Mouse (Mus musculus): ENCODE measurements around the gene Tmem135.

Gene Tmem135

DNA sequence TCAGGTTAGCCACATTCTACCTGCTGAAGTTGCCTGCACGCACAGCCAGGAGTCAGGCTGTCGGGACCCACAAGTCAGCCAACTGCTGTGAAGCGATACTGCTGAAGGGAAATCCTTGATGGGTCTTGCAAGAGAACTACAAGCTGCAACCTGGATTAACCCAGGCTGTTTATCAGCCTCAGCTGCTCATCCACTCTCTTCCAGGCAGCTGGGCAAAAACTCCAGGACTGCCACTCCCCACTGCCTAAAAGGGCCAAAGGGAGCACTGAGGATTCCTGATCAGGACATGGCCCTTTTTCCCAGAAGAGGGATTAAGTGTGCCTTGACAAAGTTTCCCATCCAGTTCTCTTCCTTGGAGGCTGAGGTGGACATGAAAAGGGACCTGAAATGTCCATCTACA lies 15.0 kb downstream of the Tmem135 start:
- no peak for DNase-seq (ENCODE audit: low read depth, low spot score)

DNA sequence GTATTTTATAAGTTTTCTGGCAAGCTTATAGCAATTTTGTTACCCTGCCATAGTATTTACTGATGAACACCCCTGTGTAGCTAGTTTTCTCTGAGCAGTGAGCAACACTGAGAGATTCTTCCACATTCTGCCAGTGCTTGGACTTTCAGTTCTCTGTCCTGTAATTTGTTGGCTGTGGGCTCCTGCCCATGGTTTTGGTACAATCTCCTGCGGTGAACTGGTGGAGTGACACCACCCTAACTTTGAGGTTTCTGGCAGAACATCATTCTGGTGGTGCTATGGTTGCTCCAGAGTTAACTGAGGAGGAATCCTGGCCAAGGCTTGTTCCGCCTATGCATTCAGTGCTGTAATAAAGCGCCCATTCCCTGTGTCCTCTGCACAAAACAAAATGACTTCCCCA lies 21.1 kb downstream of the Tmem135 start:
- DNase-seq (ENCODE audit: low read depth, low spot score), result no peak

DNA sequence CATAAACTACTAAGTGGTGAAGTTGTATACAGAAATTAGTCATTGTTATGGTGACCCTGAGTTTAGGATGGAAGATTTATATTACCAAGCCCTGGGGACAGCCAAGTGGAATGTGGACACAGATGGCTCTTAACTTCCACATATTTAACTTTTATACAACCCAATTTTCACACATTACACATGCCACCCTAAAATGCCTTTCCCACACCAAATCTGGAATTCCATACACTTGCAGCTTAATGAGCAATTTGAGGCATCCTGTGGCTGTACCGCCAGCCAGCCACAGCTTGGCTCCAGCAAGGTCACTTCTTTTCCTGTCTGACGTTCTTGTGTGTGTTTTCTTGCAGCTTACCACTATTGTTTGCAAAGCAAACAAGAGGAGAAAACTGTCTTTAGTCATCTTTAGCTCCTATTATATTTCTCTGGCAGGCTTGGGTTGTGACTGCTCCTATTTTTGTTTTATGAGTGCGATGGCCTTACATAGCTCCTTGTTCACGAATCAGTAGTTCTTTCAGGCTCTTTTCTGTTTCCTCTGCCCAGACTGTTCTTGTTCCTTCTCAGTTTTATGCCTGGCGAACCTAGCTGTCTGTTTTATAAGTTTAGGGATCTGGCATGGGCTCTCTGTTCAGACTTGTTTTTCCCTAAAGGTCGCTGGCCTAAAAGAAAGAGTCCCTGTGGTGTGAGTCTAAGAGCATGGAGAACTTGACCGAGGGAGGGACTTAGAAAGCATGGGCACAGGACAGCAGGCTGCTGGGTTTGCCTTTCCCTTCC lies 22.9 kb downstream of the Tmem135 start:
- no peak for DNase-seq (ENCODE audit: low read depth, low spot score)

DNA sequence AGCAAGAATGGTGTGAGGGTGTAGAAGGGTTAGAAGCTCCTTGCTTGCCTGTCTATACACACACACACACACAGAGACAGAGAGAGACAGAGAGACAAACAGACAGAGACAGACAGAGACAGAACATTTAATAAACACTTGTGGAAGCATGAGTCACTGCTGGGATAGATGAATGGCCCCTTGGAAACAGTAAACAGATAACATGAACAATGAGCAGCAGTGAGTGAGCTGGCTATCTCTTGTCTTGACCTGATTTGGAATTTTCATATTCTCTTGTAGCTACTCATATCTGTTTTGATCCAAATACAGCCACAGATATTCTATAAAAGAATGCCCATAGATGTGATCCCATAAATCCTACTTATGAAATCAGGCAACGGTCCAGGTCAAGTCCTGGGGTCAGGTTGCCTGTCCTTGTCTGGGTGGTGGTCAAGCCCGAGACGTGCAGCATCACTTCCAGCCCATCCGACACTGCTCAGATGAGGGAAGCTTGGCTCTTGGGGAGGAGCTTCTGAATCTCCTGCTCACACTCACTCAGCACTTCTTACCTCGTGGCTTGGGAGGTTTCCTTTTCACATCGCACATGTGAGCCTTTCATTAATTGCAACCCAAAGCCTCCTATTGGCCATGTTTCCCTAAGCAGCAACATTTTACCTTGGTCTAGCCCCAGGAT lies 32.3 kb downstream of the Tmem135 start:
- no peak for DNase-seq (ENCODE audit: low read depth, low spot score)

DNA sequence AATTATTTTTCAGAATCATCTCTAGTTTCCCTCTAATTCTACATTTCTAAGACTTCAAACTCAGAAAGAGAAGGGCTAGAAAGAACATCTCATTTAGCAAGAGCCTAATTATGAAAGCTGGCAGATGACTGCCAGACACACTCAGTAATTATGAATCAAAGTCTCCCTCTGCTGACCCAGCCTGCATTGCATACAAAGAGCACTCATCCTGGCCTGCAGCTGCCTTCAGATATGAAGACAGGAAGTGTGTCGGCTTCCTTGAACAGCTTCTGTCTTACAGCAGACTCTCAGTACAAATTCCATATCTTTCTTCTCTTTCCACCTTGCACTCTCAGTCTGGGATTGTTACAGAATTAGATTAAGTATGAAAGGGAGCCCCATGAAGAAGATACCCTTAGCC lies 33.1 kb downstream of the Tmem135 start:
- peak; percentile 57 for DNase-seq (ENCODE audit: low read depth, low spot score)

DNA sequence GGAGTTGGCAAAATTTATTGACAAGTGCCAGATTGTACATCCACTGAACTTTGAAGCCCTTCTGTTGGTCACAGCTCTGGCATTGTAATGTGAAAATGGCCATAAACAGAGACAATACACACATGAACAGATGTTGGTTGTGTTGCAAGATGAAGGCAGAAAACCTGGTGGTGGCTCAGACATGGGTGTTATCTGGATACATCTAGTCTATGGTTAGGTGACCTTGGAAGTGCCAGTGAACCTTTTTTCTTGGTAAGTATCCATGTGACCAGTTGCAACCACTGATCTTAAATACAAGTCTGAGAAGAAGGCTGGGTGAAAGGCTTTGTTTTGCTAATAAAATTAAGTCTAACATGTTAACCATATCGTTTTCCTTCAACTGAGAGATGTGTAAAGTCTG lies 33.9 kb downstream of the Tmem135 start:
- DNase-seq (ENCODE audit: low read depth, low spot score), result no peak

DNA sequence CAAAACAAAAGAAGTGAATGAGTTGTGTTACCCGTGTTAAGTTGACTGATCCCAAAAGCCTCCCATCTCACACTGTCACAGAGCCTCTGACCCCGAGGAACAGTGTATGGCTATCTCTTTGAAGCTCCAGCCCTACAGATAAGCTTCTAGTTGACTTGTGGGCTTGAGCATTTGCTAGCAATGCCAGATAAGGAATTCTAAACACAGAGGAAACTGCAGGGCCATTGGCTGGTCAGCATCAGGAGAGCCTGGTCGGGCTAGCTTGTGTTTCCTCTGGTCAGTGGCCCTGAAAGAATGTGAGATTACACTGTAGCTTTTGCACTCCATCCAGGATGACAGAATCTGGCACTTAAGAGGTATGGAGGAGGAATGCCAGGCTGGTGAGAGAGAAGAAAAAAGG lies 36.4 kb downstream of the Tmem135 start:
- DNase-seq (ENCODE audit: low read depth, low spot score), result no peak

DNA sequence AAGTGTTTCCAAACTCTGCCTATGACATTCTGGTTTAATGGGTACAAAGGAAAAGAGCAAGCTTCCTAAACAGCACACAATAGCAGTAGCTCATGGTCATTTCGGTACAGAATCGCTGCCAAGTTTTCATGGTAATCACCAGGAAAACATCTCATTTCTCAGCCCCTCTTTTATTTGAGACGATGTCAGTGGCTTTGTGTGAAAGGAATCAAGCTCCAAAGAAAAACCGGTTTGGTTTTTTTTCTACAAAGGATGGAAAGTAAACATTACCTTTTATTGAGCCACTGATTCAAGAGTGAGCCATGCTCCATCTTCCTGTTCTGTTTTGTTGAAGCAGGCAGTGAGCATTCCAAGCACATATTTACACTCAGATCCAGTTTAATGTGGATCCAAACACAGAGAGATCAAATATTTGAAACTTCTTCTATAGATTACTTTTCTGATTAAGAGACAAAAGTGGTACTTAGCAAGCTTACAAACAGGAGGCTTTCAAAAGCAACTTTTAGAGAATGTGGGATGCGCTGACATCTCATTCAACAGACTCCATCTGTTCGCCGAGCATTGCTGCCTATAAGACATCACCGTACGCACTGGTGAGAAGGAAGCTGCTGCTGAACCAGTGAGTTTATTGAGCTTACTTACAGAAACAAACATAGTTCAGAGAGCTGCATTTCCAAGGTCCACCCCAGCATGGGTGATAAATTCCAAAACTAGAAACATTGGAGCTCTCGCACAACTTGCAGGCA lies 38.7 kb downstream of the Tmem135 start:
- no peak for DNase-seq (ENCODE audit: low read depth, low spot score)

DNA sequence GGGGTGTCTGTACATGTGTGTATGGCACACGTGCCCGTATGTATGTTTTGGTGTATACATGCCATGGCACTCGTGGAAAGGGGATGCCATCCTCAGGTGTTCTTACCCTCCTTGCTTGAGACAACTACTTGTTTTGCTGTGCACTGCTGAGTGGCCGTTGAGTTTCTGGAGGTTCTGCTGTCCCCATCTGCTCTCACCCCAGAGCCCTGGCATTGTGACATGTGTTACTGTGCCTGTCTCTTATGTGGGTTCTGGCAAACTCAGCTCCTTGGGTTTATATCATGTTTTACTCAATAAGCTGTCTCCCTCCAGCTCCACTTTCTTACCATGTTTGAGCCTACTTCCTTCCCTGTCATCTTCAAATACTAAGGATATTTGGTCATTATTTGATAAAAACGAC lies 40.0 kb downstream of the Tmem135 start:
- no peak for DNase-seq (ENCODE audit: low read depth, low spot score)

DNA sequence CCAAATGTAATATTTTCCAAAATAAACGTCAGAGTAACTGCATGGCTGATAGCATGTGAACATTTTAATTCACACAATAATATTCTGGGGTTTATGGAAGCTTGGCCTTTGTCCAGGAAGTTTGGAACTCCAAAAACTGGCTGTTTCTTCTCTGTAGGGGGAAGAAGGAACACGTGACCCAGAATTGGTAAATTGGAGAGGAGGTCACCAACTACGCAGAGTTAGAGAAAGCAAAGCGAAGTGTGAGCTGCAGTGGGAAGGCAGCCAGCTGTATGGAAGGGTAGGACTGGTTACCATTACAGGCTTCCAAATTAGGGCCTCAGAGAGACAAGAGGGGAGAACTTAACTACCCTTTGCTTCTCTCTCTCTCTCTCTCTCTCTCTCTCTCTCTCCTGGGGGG lies 47.7 kb downstream of the Tmem135 start:
- DNase-seq (ENCODE audit: low read depth, low spot score), result no peak

DNA sequence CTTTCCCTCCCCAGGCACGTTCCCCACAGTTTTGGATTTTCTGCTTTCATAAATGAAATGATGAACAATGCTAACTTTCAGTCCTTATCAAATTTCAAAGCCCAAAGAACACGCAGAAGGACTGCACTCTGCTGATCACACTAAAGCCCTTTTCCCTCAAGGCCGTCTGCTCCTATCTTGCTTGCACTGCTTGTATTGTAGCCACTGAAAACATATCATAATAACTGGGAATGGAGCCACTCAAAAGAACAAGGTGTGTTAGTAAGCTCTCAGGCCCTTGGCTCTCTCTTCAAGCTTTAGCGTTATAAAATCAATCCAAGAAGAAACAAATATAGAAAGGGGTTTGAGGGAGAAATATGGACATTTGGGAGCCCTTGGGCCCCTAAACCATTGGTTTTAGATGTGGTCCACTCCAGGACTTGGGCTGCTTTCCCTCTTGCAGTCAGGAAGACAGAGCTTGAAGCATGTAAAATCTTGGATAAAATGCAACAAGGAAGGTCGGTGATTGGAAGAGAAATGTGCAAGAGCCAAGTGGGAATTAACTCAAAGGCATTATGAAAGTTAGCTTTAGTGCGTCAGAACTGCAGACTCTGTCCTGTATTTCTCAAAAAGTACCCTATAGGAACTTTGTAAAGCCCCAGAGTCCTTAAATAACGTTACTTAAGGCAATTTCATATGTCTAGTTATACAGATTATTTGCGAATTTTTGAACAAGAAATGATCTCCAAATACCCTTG lies 48.3 kb downstream of the Tmem135 start:
- DNase-seq (ENCODE audit: low read depth, low spot score), result no peak

DNA sequence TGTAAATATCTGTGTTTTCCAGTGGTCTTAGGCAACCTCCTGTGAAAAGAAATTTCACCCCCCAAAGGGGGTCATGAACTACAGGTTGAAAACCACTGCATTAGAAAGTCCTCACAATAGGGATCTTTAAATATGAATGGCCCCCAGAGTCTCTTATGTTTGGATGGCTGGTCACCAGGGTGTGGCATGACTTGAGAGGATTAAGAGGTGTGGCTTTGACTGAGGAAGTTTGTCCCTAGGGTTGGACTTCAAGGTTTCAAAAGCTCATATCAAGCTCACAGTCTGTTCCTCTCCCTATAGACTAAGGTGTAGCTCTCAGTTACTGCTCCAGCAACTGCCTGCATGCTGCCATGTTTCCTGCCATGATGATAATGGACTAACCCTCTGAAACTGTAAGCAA lies 62.0 kb downstream of the Tmem135 start:
- peak; percentile 29 for DNase-seq (ENCODE audit: low read depth, low spot score)

DNA sequence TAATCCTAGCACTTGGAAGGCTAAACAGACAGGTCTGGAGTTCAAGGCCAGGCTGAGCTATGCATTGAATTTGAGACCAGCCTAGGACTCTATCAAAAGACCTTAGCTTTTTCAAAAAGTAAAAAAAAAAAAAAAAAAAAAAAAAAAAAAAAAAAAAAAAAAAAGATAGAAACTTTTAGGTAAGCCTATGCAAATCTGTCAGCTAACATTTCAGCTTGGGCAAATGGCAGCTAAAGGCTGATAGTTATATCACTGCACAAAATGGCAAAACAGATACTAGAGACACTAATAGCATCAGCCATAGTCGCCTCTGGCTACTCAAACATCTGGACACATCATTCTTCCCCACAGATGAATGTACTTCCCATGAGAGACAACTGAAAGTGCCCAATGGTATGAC lies 64.2 kb downstream of the Tmem135 start:
- DNase-seq (ENCODE audit: low read depth, low spot score), result no peak

DNA sequence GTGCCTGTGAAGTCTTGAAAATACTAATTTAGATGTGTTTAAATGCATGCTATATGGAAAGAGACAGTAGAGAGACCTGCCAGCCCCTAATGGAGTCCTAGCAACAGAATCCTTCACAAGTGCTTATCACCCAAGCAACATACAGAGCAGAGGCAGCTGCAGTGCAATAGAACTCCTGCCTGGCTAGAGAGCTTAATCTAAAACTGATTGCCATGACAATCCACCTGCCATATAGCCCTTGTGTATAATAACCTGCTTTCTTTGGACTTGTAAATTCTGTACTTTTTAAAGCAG lies 64.9 kb downstream of the Tmem135 start:
- no peak for DNase-seq (ENCODE audit: low read depth, low spot score)

DNA sequence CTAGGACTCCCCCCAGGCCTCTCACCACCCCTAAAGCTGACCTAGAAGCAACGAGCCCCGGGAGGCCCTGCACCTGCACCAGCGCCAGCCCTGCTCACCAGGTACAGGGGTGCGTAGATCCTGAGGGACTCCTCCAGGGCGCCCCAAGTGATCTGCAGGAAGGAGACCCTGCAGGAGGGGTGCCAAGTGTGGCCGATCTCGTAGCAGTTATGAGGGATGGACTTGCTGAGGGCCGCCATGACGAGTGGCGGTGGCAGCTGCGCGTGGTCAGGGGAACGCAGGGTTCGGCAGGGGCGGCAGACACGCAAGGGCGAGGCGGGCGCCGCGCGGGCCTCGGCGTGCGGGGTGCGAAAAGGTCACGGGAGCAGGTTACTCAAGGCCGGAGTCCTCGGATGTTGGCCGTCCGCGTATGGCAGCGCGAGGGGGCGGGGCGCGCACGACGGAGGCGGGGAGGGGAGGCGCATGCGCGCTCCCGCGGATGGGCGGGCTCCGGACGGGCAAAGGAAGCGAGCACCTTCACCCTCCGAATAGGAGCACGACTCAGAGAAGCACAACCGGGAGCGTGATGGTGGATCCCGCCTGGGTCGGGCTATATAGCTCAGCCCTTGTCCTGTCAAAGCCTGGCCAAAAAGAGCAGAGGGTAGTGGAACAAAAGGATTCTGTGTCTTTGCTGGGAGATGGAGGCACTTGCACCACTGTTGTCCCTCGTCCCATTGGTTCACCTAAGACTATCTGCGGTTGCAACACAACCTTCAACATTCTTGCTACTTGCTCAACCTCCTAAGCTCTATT lies 65.5 kb downstream of the Tmem135 start:
- DNase-seq (ENCODE audit: low read depth, low spot score), result peak; percentile 95

DNA sequence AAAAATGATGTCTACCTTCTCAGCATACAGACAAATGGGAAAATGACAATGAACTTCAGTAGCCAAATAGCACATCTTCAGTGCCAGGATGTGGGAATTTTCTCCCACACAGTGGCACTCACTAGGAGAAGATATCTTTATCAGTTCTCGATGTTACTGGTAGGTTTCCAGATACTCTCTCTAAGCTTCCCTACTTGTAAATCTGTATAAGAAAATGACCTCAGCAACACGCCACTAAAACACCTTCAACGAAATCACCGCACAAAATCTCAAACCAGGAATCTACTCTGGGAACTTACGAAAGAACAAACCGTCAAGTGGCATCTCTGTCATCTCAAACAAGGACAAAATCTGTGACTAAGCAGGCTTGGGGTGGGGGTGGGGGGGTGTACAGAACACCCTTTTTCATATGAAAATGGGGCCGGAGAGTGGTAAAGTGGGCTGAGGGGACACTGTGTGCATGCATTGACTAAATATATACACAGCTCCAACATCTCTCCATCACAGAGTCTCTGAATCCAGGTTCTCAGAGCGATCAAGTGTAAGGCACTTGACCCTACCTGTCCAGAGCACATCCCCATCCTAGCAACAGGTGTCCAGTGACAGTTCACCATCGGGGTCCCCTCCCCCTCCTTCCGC lies 66.2 kb downstream of the Tmem135 start:
- DNase-seq (ENCODE audit: low read depth, low spot score), result no peak

DNA sequence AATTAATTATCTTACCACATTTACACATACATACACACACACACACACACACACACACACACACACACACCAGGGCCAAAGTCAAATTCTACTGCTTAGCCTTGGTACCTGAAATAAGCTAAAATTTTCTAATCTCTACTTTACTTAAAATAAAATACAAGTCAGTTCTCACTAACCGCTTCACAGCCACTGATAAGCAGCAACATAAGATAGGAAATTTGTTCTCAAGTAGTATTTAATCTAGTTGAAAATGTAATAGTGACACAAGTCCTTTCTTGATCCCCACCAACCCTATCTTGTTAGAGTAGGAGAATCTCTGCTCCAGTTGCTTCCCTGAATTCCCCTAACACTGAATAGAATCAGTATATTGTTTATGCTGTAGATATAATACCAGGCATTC lies 67.6 kb downstream of the Tmem135 start:
- no peak for DNase-seq (ENCODE audit: low read depth, low spot score)

DNA sequence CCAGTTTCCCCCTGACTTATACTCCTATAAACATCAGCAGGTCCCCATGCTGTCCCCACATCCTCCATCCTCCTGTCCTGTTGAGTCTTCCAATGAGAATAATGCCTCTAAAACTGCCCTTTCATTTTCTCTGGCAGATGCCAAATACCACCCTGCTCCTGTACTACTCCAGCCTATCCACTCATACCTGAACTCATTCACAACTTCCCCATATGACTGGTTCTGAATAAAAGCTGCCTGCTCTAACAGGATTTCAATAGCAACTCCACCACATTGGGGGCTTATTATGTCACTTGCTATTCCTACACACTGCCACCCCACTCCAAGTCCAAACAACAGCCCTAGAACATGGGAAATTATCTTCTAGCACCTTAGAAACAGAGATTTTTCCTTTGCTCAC lies 68.7 kb downstream of the Tmem135 start:
- DNase-seq (ENCODE audit: low read depth, low spot score), result peak; percentile 66

DNA sequence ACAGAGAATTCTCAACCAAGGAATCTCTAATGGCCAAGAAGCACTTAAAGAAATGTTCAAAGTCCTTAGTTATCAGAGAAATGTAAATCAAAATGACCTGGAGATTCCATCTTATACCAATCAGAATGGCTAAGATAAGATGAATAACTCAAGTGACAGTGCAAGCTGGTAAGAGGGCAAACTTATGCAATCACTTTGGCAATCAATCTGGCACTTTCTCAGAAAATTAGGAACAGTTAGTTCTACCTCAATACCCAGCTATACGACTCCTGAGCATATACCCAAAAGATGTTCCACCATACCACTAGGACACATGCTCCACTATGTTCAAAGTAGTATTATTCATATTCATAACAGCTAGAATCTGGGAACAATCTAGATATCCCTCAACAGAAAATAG lies 74.1 kb downstream of the Tmem135 start:
- DNase-seq (ENCODE audit: low read depth, low spot score), result no peak

DNA sequence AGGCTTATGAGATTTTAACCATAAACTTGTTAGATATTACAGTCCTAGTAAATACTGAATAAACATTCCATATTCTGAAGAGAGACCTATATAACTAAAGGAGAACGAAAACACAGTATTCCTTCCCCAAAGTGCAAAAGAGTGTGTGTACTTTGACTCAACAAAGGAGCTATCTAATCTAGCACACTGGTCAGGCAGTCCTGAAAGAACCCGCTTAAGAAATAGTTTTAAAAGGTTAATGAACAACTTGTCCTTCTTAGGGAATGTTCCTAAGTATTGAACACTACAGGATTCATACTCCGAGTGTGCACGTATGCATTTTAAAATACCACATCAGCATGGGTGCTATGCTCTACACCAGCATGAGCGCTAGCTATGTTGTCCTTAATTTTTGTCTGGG lies 76.3 kb downstream of the Tmem135 start:
- no peak for DNase-seq (ENCODE audit: low read depth, low spot score)

DNA sequence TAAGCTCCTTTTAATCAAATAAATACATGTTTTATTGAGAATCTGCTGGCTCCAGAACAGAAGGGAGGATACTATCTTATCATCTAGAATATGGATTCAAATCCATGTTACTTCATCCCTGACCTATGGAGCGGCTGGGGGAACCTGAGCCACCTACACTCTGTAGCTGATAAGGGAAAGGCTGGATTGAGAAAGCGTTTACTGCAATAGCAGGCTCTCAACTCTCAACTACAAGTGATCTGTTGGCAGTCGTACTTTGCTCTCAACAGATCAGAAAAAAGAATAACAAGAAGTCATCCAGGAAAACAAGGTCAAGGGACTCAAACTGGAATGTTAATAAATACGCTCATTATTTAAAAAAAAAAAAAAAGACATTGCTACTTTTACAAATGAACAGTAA lies 77.3 kb downstream of the Tmem135 start:
- DNase-seq (ENCODE audit: low read depth, low spot score), result no peak
